Mouse (Mus musculus) forebrain, postnatal 0 days (tissue): ENCODE measurements around the gene Fignl1. TPM values are rescaled to one million over a fixed set of nuclear protein-coding genes. Genes with fewer than 3 reads are reported as not detected.

Source experiments
- ATAC-seq: fragments of 200-750 bp; cut with Nextera tagmentation; 2 replicates; pipeline ENCODE4 v1.8.0; 2017; ENCODE audit warnings: mild to moderate bottlenecking, moderate library complexity
- DNase-seq: peaks from one replicate; pipeline ENCODE4 v3.0.0-alpha.2; 2015
- H3K27ac ChIP-seq: fragments of 300-500 bp; sonication (generic); 2 replicates; pipeline ENCODE4 v1.5.1; 2014; ENCODE audit warnings: low read depth, mild to moderate bottlenecking, antibody characterized with exemption, low read length, moderate library complexity, mixed read lengths
- H3K27me3 ChIP-seq: fragments of 300-500 bp; sonication (generic); 2 replicates; pipeline ENCODE4 v1.6.1; 2014; ENCODE audit warnings: mild to moderate bottlenecking, low read length, mixed read lengths; ENCODE audit not compliant: insufficient read depth
- H3K36me3 ChIP-seq: fragments of 300-500 bp; sonication (generic); 2 replicates; pipeline ENCODE4 v1.6.1; 2014; ENCODE audit warnings: mild to moderate bottlenecking, moderate library complexity; ENCODE audit not compliant: insufficient read depth
- H3K4me1 ChIP-seq: fragments of 300-500 bp; sonication (generic); 2 replicates; pipeline ENCODE4 v1.6.1; 2014; ENCODE audit warnings: antibody characterized with exemption; ENCODE audit not compliant: insufficient read depth
- H3K4me2 ChIP-seq: fragments of 300-500 bp; sonication (generic); 2 replicates; pipeline ENCODE4 v1.6.1; 2014; ENCODE audit warnings: low read depth, mild to moderate bottlenecking, moderate library complexity
- H3K4me3 ChIP-seq: fragments of 300-500 bp; sonication (generic); 2 replicates; pipeline ENCODE4 v1.5.1; 2014; ENCODE audit warnings: low read depth, low read length, mixed read lengths
- H3K9ac ChIP-seq: fragments of 300-500 bp; sonication (generic); 2 replicates; pipeline ENCODE4 v1.6.1; 2014; ENCODE audit warnings: mild to moderate bottlenecking
- H3K9me3 ChIP-seq: fragments of 300-500 bp; sonication (generic); 2 replicates; pipeline ENCODE4 v1.6.1; 2016; ENCODE audit warnings: low read length
- CTCF ChIP-seq: sonication (generic); IDR thresholded peaks from 2 replicates; pipeline ENCODE4 v1.5.1; 2016; ENCODE audit warnings: antibody characterized with exemption, control low read depth, low read depth
- WGBS: fragments of 180-500 bp; shearing (Covaris S2); extraction: QIAGEN DNeasy Blood & Tissue Kit; methylation state at CpG from one replicate; pipeline ENCODE4 v1.1.7; 2014; 5-methylcytosine and 5-hydroxymethylcytosine counted together
- polyA plus RNA-seq: library from polyadenylated mRNA; unstranded; fragments of >200 nt; fragmentation: Nextera tagmentation; extraction: Ambion mirVana; gene quantifications from 2 replicates; pipeline ENCODE4 v1.2.1, GENCODE M21; 2015
- total RNA-seq: library from RNA; depleted of rRNA; stranded (reverse); fragments of >200 nt; gene quantifications from 2 replicates; pipeline ENCODE4 v1.2.3, GENCODE M21; 2014

Fignl1 gene
- total and polyA plus RNA-seq, 2 experiments from 2014 or later: 4.9 to 7.8 TPM

GRCm38 (mm10) chr11:11850476-11851267 is 41.9 kb upstream of the Fignl1 start:
- Histone ChIP-seq H3K36me3 (no peaks in the 10 kb centered on the region), H3K4me1 (0 out of 2 replicates have a peak, but pooled peaks cover 3% of the 10 kb centered on the region), H3K4me3 (no peak overlapping the region), H3K27me3 (no peaks in the 10 kb centered on the region), H3K9ac (no peak overlapping the region), H3K9me3 (no peaks in the 10 kb centered on the region), H3K27ac (no peak overlapping the region), H3K4me2 (no peak overlapping the region)
- TF ChIP-seq CTCF: no peak
- DNase-seq: no peak
- WGBS: 80% methylated on average over 6 of the region's 6 CpGs
- no peak for ATAC-seq

DNA sequence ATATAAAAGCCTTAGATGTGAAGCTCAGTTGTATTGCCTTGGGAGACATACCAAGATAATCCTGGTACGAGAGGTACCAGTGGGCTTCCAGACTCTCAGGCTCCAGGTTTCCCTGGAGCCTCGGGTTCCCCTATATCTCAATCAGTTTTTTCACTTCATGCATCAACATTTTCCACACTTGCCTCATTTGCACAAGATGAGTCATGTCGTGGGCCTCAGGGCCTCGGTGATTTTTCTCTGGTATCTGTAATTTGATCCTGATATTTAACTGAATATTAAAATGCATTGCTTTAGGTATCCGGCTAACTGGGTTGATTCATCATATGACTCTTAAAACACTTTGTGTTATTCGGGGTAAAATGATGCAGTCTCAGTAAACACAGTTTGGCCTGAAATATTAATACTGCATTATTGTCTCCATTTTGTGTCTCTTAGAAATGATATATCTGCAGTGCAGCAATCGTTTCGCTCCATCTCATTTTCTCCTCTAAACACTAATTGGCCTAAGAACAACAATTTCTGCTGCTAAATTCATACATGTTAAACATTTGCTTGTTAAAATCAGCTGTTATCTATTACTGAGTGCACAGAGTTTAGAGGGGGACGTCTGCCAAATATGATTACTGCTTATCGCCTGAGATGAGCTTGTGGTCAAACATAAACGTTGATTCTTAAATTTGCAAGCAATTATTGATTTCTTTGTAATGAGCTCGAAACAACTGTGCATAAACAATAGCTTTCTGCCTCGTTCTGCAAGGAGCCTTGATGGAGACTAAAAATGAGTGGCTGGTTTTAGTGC is 41.0 kb upstream of the Fignl1 start:
- H3K4me1 ChIP-seq: 0 out of 2 replicates have a peak, but pooled peaks cover 3% of the 10 kb centered on the region
- H3K36me3 ChIP-seq: no peaks in the 10 kb centered on the region
- no peak overlapping the region for H3K4me3 ChIP-seq
- ATAC-seq: no peak
- DNase-seq: no peak
- H3K9ac ChIP-seq: no peak overlapping the region
- no peaks in the 10 kb centered on the region for H3K9me3 ChIP-seq
- H3K27ac ChIP-seq: no peak overlapping the region
- no peaks in the 10 kb centered on the region for H3K27me3 ChIP-seq
- no peak overlapping the region for H3K4me2 ChIP-seq
- WGBS: 53% methylated on average over 13 of the region's 13 CpGs
- TF ChIP-seq CTCF: no peak

- Histone ChIP-seq H3K36me3 (no peaks in the 10 kb centered on the region), H3K9ac (no peak overlapping the region), H3K4me1 (0 out of 2 replicates have a peak, but pooled peaks cover 3% of the 10 kb centered on the region), H3K4me3 (no peak overlapping the region), H3K4me2 (no peak overlapping the region), H3K27me3 (no peaks in the 10 kb centered on the region), H3K27ac (no peak overlapping the region), H3K9me3 (no peaks in the 10 kb centered on the region)
- DNase-seq: no peak
- TF ChIP-seq CTCF: no peak
- no peak for ATAC-seq
- 89% methylated on average over 4 of the region's 4 CpGs for WGBS
These were observed 39.7 kb upstream of the Fignl1 start for GRCm38 (mm10) chr11:11848467-11848866.

- no peak overlapping the region for H3K9ac ChIP-seq
- no peak overlapping the region for H3K27ac ChIP-seq
- ATAC-seq (no peak), DNase-seq (no peak)
- no peak overlapping the region for H3K4me3 ChIP-seq
- no peaks in the 10 kb centered on the region for H3K27me3 ChIP-seq
- no peak overlapping the region for H3K4me2 ChIP-seq
- 63% methylated on average over 8 of the region's 8 CpGs for WGBS
- H3K36me3 ChIP-seq: no peaks in the 10 kb centered on the region
- no peaks in the 10 kb centered on the region for H3K9me3 ChIP-seq
- H3K4me1 ChIP-seq: 0 out of 2 replicates have a peak, but pooled peaks cover 2% of the 10 kb centered on the region
- no peak for TF ChIP-seq CTCF
These were observed 36.3 kb upstream of the Fignl1 start for GRCm38 (mm10) chr11:11845044-11845443.

DNA sequence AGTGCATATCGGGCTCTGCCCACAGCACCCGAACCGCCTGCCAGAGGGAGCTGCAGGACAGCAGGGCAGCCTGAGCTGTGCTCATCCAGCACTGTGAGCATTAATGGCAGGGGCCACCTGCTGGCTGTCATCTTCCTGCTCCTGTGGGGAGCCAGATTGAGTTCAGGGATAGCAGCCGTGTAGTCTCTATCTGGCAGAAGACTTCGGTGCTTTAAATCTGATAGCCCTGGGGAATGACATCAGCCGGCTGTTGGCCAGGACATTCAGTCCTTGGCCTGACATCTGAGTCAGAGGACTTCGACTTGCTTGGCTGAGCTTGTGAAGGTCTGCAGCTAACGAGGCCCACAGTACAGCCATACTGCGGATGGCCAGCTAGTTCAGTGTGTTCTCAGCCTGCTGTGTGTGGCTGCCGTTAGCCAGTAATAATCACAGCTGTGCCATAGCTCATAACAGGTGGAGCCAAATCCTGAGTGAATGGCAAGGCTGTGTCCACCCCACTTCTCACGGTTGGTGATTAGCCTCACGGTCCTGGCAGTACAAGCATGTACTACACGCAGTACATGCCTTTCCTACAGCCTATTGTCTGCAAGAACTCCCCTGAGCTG is 35.7 kb upstream of the Fignl1 start:
- H3K4me3 ChIP-seq: no peak overlapping the region
- WGBS: 33% methylated on average over 13 of the region's 13 CpGs
- no peaks in the 10 kb centered on the region for H3K9me3 ChIP-seq
- no peak overlapping the region for H3K4me2 ChIP-seq
- DNase-seq: no peak
- ATAC-seq: peak; percentile 80
- H3K4me1 ChIP-seq: no peaks in the 10 kb centered on the region
- no peaks in the 10 kb centered on the region for H3K27me3 ChIP-seq
- no peaks in the 10 kb centered on the region for H3K36me3 ChIP-seq
- TF ChIP-seq CTCF: peak; percentile 56
- no peak overlapping the region for H3K27ac ChIP-seq
- H3K9ac ChIP-seq: no peak overlapping the region

DNA sequence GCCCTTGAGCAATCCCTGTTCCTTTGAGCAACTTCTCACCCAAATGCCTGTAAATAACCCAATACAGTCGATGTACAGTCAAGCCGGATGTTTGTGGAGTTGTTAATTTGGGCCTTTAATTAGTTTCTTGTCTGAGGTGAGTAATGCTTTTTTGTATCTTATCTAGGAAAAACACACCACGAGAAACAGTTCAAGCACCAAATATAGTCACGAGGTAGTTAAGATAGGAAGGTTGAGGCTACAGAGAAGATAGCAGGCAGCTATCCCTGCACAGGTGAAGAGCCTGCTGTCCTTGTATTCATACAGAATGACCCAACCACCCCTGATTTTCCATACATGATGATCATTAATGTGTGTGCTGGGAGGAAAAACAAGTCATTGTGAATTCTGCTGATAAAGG is 32.8 kb upstream of the Fignl1 start:
- WGBS: 85% methylated on average over 4 of the region's 4 CpGs
- Histone ChIP-seq H3K36me3 (no peaks in the 10 kb centered on the region), H3K27ac (no peak overlapping the region), H3K4me3 (no peak overlapping the region), H3K9ac (no peak overlapping the region), H3K4me2 (no peak overlapping the region), H3K4me1 (no peaks in the 10 kb centered on the region), H3K27me3 (no peaks in the 10 kb centered on the region), H3K9me3 (no peaks in the 10 kb centered on the region)
- DNase-seq (no peak), ATAC-seq (no peak)
- no peak for TF ChIP-seq CTCF

- Histone ChIP-seq H3K27me3 (no peaks in the 10 kb centered on the region), H3K9ac (no peak overlapping the region), H3K9me3 (no peaks in the 10 kb centered on the region), H3K4me2 (no peak overlapping the region), H3K27ac (no peak overlapping the region), H3K36me3 (no peaks in the 10 kb centered on the region), H3K4me1 (no peaks in the 10 kb centered on the region), H3K4me3 (no peak overlapping the region)
- DNase-seq: no peak
- TF ChIP-seq CTCF: no peak
- no peak for ATAC-seq
- WGBS: 79% methylated on average over 2 of the region's 2 CpGs
These were observed 32.0 kb upstream of the Fignl1 start for GRCm38 (mm10) chr11:11840746-11841145.
